Mouse (Mus musculus) granulocyte monocyte progenitor cell, adult 5-6 weeks (primary cell): ENCODE measurements around the gene Gm20878. TPM values are rescaled to one million over a fixed set of nuclear protein-coding genes. Genes with fewer than 3 reads are reported as not detected.
"Not testable (repeated sequence)": the region's sequence is repeated elsewhere in the genome, so short reads cannot be mapped to it uniquely, and the experiment has no call there.

Experiments
- ATAC-seq: replicated peaks from 2 replicates; pipeline ENCODE4 v1.8.0; 2016; ENCODE audit warnings: mild to moderate bottlenecking, moderate TSS enrichment, inconsistent platforms; ENCODE audit not compliant: poor library complexity, severe bottlenecking
- total RNA-seq, 2 experiments: library from RNA; stranded (forward) in 1 of 2; stranded (reverse) in 1 of 2; fragments of 200-712, 200-1000 nt in 1 of 2; fragments of >200 nt in 1 of 2; fragmentation: Nextera tagmentation in 1 of 2; gene quantifications; 2 replicates each; pipeline ENCODE4 v1.2.3; 2014 to 2017

The Gm20878 gene
- 1.8 TPM in 1 of 2 replicates, not detected in the other for total RNA-seq (2014; fragmentation: Nextera tagmentation)
- total RNA-seq (2017) = 0.21 and 0.82 TPM in 2 replicates

GRCm38 (mm10) chr4:41941272-41941671 lies at the start of gene Gm20878:
Gene Gm20878, plus strand, starts transcription at chr4:41941572.
- ATAC-seq = not testable (repeated sequence)

- not testable (repeated sequence) for ATAC-seq
Observed at GRCm38 (mm10) chr4:41903310-41903709, 38.1 kb upstream of the Gm20878 start, which contains the start of gene Gm21541. Gene Gm21541, plus strand, starts transcription at chr4:41903610.

- not testable (repeated sequence) for ATAC-seq
Observed at GRCm38 (mm10) chr4:41965758-41966157, 24.4 kb downstream of the Gm20878 start, which contains the start of gene Fam205a4. Gene Fam205a4, plus strand, starts transcription at chr4:41966058.

Other genes with a start within 250 kb of the Gm20878 start
- not detected in 2 replicates for gene Cntfr, start 244.5 kb upstream of the Gm20878 start, total RNA-seq (2014; fragmentation: Nextera tagmentation)
- gene Cntfr, start 244.5 kb upstream of the Gm20878 start, total RNA-seq (2017) = not detected in 2 replicates
- gene Il11ra1, start 241.6 kb upstream of the Gm20878 start, total RNA-seq (2014; fragmentation: Nextera tagmentation) = 66.9 and 71.4 TPM in 2 replicates
- 102 and 103 TPM in 2 replicates for gene Il11ra1, start 241.6 kb upstream of the Gm20878 start, total RNA-seq (2017)
- 23.0 and 45.3 TPM in 2 replicates for gene Rpp25l, start 228.0 kb upstream of the Gm20878 start, total RNA-seq (2014; fragmentation: Nextera tagmentation)
- gene Rpp25l, start 228.0 kb upstream of the Gm20878 start, total RNA-seq (2017) = 15.0 and 20.1 TPM in 2 replicates
- gene Dctn3, start 218.4 kb upstream of the Gm20878 start, total RNA-seq (2014; fragmentation: Nextera tagmentation) = 56.6 and 61.4 TPM in 2 replicates
- gene Dctn3, start 218.4 kb upstream of the Gm20878 start, total RNA-seq (2017) = 45.6 and 72.8 TPM in 2 replicates
- not detected in 2 replicates for gene Arid3c, start 210.4 kb upstream of the Gm20878 start, total RNA-seq (2014; fragmentation: Nextera tagmentation)
- not detected in 2 replicates for gene Arid3c, start 210.4 kb upstream of the Gm20878 start, total RNA-seq (2017)
- 26.7 and 27.2 TPM in 2 replicates for gene Galt, start 186.3 kb upstream of the Gm20878 start, total RNA-seq (2014; fragmentation: Nextera tagmentation)
- gene Galt, start 186.3 kb upstream of the Gm20878 start, total RNA-seq (2017) = 33.0 and 39.2 TPM in 2 replicates
- gene Sigmar1, start 185.4 kb upstream of the Gm20878 start, total RNA-seq (2014; fragmentation: Nextera tagmentation) = 46.7 and 68.6 TPM in 2 replicates
- 32.9 and 59.9 TPM in 2 replicates for gene Sigmar1, start 185.4 kb upstream of the Gm20878 start, total RNA-seq (2017)
- gene Ccl27a, start 167.3 kb upstream of the Gm20878 start, total RNA-seq (2014; fragmentation: Nextera tagmentation) = 25.1 and 25.6 TPM in 2 replicates
- 5.4 and 10.3 TPM in 2 replicates for gene Ccl27a, start 167.3 kb upstream of the Gm20878 start, total RNA-seq (2017)
- gene Gm21541, start 38.0 kb upstream of the Gm20878 start, total RNA-seq (2014; fragmentation: Nextera tagmentation) = not detected in 2 replicates
- not detected in 2 replicates for gene Gm21541, start 38.0 kb upstream of the Gm20878 start, total RNA-seq (2017)
- 0.15 TPM in 1 of 2 replicates, not detected in the other for gene Fam205a4, start 24.5 kb downstream of the Gm20878 start, total RNA-seq (2014; fragmentation: Nextera tagmentation)
- not detected in 2 replicates for gene Fam205a4, start 24.5 kb downstream of the Gm20878 start, total RNA-seq (2017)
- gene Gm21093, start 93.2 kb downstream of the Gm20878 start, total RNA-seq (2014; fragmentation: Nextera tagmentation) = 0.70 TPM in 1 of 2 replicates, not detected in the other
- 0.17 and 0.72 TPM in 2 replicates for gene Gm21093, start 93.2 kb downstream of the Gm20878 start, total RNA-seq (2017)
- not detected in 2 replicates for gene Gm3893, start 149.6 kb downstream of the Gm20878 start, total RNA-seq (2014; fragmentation: Nextera tagmentation)
- not detected in 2 replicates for gene Gm3893, start 149.6 kb downstream of the Gm20878 start, total RNA-seq (2017)
- gene Gm13304, start 173.2 kb downstream of the Gm20878 start, total RNA-seq (2014; fragmentation: Nextera tagmentation) = not detected in 2 replicates
- not detected in 2 replicates for gene Gm13304, start 173.2 kb downstream of the Gm20878 start, total RNA-seq (2017)
- gene Gm13306, start 211.9 kb downstream of the Gm20878 start, total RNA-seq (2014; fragmentation: Nextera tagmentation) = not detected in 2 replicates
- gene Gm13306, start 211.9 kb downstream of the Gm20878 start, total RNA-seq (2017) = not detected in 2 replicates
- 1.3 TPM in 1 of 2 replicates, not detected in the other for gene Gm13305, start 227.0 kb downstream of the Gm20878 start, total RNA-seq (2014; fragmentation: Nextera tagmentation)
- gene Gm13305, start 227.0 kb downstream of the Gm20878 start, total RNA-seq (2017) = 0.31 TPM in 1 of 2 replicates, not detected in the other